Mouse (Mus musculus) left cerebral cortex, postnatal 4 days (tissue): ENCODE data around the gene Tigd4. TPM values are rescaled to one million over a fixed set of nuclear protein-coding genes. Genes with fewer than 3 reads are reported as not detected.
A peak's percentile ranks its signal among the peaks of the same experiment; 100 is the strongest.
"Not testable (repeated sequence)": the region's sequence is repeated elsewhere in the genome, so short reads cannot be mapped to it uniquely, and the experiment has no call there.

ENCODE experiments used
- DNase-seq: peaks from one replicate; pipeline ENCODE4 v3.0.0-alpha.2; 2022
- intact Hi-C: fragments of 180-260 bp; cut with DNase I; formaldehyde crosslinking; loops from one replicate; pipeline ENCODE4 v1.15.1; 2025
- total RNA-seq, 2 experiments: library from RNA; stranded (reverse); gene quantifications; 2 replicates each; pipeline ENCODE4 v1.2.3; 2021

The Tigd4 gene
- total RNA-seq: not detected

DNA sequence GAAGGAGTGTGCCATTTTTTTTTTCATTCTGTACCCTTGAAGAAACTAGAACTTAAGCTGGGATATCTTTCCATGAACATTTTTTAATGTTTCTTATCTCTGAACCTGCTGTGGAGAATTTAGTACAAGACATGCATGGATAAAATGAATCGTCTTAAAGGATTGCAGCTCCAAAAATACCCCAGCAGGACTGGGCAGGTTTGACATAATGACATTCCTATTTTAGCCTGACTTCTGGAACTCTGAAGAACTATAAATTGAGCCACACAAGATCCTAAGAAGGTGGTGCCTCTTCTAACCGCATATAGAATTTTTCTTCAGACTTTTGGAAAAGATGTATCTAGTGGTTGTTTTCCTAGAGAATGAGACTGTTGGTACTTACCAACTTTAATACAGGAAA, at the start of gene Tigd4:
Gene Tigd4, plus strand, starts transcription at position 301 of the 400 bp plus-strand sequence.
- intact Hi-C loops: no loop called here

DNA sequence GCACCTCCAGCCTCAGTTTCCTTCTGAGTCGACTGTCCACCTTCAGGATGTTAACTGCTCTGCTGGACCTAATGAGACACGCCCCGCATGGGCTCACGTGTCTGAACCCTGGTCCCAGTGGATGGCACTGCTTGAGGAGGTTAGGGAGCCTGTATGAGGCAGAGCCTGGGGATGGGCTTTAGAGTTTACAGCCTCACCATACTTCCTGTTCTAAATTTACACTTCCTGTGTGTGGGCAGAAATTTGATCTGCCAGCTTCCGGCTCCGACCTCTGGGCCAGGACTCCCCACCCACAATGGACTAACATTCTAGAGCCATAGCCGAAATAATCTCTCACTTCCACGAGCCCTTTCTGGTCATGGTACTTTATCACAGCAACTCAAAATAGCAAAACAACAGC, 46.2 kb upstream of the Tigd4 start:
- intact Hi-C loops: loop anchor here (10.0 kb wide), 1 partner anchor 202 kb away; no protein-coding TSS in a partner anchor
- no peak for DNase-seq

More for the DNA sequence above, at the start of gene Tigd4:
- DNase-seq: no peak

DNA sequence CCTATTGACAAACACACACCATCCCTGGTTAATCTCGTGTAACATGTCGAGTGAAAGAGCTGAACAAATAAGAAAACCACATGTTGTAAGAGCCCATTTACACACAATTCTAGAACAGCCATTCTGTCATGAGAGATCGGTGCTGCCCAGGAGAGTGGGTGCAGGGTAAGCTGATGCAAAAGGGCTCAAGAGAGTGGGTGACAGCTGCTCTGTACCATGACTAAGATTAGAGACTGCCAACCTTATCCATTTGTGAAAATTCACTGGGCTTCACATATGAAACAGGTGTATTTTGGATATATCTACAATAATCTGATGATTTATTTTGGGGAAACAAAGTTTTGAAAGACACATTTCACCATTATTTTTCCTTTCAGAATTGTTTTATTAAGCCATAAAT, 37.6 kb upstream of the Tigd4 start:
- intact Hi-C loops: no loop called here
- DNase-seq: no peak

DNA sequence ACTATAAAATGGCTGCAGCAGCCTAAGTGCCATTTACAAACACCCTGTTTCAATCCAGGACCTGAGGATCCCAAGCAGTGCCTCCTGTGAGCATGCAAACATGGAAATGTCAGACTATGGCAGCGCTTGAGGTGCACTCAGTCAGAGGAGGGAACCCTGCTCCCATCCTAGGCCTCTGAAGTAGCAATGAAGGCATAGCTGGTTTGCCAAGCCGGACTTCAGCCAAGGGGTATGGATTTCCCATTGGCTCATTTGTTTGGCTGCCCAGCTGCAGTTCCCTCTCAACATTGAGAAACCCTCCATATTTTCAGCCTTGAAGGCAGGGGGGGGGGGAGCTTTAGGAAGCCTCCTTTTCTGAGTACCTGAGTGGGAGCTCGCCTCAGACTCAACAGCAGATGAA, 35.1 kb upstream of the Tigd4 start:
- intact Hi-C loops: no loop called here

DNA sequence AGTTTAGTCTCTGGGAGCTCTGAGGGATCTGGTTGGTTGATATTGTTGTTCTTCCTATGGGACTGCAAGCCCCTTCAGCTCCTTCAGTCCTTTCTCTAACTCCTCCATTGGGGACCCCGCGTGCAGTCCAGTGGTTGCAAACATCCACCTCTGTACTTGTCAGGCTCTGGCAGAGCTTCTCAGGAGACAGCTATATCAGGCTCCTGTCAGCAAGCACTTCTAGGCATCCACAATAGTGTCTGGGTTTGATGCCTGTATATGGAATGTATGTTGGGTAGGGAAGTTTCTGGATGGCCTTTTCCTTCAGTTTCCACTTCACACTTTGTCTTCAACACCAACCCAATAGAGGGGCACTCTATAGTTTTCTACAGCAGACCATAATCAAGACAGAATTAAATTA, 30.5 kb upstream of the Tigd4 start:
- intact Hi-C loops, DNase-seq: not testable (repeated sequence)

More for the DNA sequence above, 35.1 kb upstream of the Tigd4 start:
- DNase-seq: peak; percentile 12

DNA sequence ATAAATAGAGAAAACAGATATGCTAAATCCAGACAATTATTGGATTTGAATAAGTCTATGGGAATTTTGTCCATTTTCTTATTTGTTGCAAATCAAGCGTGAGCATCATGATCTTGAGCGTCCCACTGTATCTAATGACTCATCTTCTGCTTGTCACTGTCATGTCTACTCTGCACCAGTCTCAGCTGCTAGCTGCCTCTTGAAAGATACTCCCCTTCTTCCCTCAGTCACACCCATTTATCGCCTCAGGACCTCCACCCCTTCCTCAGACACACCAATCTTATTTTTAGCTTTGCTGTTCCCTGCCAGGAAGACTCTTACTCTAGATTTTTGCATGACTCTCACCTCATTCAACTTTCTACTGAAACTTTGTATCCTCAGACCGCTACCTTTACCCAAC, 30.0 kb upstream of the Tigd4 start:
- intact Hi-C loops: no loop called here
- DNase-seq: no peak

DNA sequence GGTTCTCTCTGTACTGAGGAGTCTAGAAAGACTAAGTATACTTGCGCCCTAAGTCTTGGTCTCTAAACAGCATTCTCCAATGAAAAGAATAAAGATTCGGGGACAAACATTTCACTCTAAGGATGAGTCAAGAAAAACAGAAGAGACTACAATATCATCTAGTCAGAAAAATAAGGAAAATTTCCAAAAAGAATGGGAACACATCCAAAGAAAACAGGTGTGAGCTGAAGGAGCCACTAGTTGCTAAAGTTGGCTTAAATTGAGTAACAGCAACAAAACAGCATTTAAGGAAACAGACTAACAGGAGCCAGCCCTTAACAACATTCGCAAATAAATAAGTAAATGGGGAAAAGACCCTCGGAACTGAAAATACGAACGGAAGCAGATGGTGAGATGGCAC, 24.8 kb upstream of the Tigd4 start:
- DNase-seq: no peak
- intact Hi-C loops: no loop called here

DNA sequence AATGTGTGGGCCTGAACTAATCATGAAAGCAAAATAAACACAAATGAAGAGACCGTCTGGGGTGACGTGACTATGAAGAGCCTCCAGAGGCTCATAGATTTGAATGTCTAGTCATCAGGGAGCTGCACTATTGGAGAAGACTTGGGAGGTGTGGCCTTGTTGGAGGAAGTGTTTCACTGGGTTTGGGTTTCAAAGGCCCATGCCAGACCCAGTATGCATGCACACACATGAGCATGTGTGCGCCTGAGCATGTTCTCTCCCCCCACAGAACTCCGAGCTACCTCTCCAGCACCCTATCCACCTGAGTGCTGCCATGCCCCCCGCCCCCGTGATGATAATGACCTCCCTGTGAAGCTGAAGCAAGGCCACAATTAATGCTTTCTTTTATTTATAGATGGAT, 23.8 kb upstream of the Tigd4 start:
- no peak for DNase-seq
- intact Hi-C loops: no loop called here

DNA sequence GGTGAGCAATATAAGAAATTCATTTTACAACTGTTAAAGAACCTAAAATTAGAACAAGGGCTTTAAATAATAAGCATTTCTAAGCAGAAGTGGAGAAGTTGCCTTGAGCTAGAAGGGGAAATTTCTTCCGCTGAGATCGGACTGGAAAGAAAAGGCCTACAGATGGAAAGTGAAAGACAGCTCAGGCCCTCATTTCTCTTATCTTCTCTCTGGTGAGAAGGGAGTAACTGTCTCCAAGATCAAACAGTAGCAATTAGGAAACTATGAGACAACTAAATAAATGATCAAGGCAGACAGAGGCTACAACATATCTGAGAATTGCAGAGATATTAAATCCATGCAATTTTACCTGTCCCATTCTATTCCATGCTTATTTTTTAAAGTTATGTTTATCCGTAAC, 22.9 kb upstream of the Tigd4 start:
- no peak for DNase-seq
- intact Hi-C loops: no loop called here

DNA sequence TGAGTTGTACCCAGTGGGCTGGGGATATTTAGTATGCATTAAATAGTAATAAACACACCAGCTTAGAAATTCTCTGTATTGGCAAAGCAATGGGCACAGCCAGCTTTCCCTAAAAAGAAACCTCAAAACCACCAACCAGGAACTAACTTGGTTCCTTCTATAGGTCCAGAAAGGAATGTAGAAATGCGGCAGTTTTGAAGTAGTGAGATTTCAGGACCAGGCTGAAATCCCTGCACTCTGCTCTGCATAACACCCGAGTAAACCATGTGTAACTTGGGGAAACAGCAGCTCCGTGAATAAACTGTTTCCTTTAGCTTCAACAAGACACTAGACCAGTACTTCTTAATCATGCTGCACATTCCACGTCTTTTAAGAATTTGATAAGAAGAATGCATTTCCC, 12.7 kb upstream of the Tigd4 start:
- intact Hi-C loops: no loop called here

DNA sequence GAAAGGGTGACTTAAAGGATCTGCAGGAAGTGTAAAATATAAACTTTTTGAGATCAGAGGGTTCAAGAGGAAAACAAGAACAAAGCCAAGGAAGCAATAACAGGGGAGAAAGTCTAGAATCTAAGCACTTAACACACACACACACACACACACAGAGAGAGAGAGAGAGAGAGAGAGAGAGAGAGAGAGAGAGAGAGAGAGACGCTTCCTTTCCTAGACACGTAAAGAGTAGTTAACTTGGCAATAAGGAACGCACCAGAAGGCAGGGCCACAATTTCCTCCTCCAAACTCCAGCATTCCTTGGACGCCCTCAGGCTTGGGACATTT, 11.7 kb upstream of the Tigd4 start:
- no peak for DNase-seq
- intact Hi-C loops: no loop called here

More for the DNA sequence above, 12.7 kb upstream of the Tigd4 start:
- no peak for DNase-seq

DNA sequence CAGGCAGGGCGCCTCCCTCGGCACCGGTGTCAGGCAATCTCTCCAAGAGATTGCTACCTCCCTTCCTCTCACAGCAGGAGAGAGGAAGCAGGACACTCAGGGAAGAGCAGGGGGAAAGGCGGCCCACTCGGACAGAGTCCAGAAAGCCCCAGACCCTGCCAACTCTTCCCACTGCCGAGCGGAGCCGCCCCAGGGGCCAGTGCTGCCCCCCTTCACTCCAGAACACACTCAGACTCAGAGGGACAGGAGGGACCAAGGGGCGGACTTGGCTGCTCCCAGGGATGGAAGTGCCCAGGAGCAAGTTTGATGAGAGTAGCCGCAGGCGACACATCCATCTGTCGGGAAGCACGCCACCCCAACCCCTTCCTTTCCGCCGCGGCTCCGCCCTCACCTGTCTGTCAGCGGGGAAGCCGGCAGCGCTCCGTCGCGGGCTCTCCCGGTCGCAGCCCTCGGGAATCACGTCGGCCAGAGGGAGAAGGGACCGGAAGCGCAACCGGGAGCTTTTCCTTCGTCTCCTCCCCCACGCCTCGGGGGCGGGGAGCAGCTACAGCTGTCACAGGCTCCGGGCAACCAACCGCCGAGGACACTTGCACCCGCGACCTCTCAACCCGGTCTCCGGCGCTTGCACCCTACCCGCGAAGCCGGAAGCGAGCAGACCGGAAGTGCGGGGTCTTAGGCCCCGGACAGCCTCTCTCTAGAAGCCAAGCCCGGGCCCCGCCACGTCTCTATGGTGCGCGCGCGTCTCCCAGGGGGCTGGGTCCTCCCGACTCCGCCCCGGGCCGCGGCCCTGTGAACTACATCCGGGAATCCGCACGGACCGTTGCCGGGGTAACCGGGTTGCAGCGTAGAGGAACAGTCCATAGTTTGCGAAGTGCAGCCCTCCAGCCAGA, 11.1 kb upstream of the Tigd4 start, which contains the start of gene Arfip1:
Gene Arfip1, minus strand, starts transcription at position 603 of the 890 bp plus-strand sequence.
- peak; percentile 99 for DNase-seq
- intact Hi-C loops: no loop called here

DNA sequence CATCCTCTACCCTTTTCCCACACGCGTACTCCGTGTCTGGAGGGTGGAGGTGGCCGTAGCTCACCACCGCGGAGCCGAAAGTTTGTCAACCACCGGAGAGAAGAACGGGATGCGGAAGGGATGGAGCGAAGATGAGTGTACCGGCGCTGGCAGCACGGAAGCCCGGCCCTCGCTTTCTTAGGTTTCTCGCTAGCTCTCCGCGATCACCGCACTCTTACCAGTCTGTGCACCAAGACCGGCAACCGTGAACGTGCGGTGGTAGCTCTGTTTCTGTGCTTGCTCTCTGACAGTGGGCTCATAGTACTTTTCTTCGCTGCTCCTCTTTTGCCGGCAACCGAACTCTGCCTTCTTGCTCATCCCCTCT, 10.5 kb upstream of the Tigd4 start:
- intact Hi-C loops: no loop called here

DNA sequence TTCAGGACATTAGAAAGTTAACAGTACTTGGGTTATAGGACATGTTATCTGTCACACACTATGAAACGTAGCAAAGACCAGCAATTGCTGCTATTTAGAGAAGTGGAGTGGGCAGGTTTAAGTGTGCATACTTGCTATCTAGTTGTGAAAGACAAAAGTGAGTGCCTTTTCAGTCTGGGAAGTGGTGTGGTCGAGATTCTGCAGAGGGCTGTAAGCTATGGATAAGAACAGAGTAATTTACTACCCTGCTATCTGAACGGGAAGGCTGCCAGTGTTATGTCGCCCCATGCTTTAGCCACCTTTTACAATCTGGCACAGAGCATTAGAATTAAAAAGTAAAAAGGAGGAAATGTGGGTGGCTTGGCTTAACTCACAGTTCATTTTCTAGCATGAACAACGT, 6.6 kb upstream of the Tigd4 start:
- DNase-seq: no peak
- intact Hi-C loops: no loop called here

More for the DNA sequence above, 10.5 kb upstream of the Tigd4 start:
- no peak for DNase-seq

DNA sequence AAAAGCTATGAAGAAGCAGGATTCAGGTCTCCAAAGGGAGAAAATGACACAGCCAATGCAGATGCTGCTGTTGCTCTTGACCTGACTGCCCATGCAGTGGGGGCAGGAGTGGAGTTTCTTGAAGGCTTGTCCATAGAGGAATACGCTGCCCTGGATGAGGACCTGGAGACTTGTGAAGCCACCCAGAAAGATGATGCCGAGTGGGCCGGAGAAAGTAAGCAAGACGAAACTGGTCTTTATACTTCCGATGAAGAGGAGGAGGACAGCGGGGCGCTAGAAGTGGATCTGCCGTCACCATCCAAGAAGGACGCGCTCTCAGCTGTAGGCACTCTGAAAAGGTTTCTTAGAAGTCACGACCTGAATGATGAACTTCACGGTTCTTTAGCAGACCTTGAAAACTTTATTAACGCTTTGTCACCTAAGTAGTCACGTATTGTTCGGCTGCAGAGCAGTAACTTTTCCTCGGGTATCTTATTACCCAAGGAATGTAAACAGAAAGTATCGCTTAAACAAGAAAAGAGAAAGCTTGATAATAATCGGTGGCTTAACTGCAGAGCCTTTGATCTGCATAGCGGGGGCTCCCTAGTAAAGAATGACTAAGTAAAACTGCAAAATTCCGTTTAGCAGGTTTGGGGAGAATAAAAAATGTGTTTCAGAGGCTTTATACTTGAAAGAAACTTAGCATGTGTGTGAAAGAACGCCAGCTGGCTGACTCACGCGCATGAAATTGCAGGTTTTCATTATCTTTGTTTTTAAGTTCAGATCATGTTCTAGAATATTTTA, 1.7 kb downstream of the Tigd4 start:
- no peak for DNase-seq
- intact Hi-C loops: no loop called here

DNA sequence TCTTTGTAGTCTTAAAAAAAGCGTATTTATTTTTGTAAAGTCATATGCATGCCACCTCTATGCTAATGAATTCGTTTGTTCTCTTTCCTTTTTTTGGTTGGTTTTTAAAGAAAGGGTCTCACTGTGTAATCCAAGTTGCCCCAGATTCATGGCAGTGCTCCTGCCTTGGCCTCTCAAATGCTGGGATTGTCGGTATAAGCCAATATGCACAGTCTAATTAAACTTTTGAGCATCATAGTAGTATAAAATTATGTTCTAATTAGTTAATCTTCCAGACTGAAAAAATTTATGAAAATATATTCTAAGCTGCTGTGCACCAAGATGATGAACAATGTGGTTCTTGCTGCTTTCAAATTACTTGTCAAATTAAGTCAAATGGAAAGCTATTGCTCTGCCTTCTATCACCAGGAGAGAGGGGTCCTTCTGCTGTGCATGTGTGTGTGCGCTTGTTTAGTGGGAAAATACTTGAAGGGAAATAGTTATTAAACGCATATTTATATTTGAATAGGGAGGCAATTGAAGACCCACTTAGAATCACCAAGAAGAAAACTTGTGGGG, 2.4 kb downstream of the Tigd4 start:
- DNase-seq: no peak
- intact Hi-C loops: no loop called here

DNA sequence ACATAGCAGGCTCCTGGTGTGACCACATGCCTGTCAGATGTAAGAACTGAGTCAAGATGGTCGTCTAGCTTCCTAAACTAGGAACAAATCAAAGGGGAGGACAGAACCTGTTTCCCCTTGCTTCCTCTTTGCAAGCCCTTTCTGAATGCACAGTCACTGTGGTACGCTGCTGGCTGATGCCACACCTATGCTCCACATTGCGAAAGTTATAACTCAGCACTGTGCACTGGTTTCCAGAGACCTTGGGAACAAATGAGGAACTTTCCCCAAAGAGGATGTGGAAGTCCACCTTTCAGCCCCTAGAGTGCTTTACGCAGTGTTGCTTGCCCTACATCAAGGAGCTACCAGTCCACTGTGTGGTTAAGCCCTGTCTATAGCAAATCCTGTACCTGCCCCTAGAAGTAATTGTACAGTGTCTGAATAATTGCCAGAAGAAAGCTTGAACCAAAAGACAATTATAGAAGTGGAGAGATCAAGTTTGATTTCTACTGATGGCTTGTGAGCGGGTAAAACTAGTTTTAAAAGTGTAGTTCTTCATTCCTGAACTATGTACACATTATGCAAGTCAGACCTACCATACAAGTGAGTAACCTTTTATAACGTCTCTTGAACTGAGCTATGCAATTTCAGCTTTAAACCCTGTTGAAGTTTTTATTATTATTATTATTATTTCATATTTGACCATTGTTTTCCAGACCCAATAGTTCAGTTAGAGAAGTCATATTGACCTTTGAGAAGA, 4.8 kb downstream of the Tigd4 start:
- no peak for DNase-seq
- intact Hi-C loops: no loop called here

DNA sequence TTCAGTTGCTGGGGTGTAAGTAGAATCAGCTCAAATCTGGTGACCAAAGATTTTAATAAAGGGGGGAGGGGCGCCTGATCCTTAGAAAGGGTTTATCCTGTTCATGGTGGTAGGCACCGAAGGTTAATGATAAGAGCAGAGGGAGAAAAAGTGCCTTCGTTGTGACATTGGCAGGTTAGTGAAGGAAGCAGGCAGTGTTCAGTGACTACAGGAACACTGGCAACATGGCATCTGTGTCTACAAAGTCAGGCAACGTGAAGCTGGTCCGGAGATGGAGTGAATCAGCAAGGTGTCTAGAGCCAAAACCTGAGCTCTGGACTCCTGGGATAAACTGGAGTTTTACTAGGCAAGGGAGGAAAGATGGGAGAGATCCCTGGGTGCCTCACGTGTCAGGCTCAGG, 5.4 kb downstream of the Tigd4 start:
- no peak for DNase-seq
- intact Hi-C loops: no loop called here

DNA sequence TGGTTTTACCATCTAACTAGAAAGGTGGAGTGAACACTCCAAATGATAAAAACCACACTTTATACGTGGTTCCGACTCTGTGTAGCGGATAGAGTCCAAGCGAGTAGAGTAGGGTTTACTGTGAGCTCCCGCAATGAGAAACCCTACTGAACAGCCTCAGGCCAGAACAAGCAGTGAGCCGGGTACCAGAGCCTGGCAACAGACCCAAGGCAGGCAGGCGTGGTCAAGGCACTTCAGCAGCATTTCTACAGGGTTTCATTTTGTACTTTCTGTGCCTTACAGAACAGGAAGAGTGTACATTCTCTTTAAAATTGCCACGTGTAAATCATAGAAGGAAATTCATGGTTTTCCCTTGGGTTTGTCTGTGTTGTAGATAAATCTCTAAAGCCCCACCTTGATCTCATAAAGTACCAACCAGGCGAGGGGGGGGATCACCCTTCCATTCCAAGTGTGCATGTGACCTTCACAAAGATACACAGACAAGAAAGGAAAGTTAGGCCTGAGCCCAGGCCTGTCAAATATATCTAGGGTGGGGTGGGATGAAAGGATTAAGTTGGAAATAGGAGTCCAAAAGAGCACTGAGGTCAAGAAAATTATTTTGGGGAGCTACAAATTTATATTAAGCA, 8.6 kb downstream of the Tigd4 start:
- DNase-seq: no peak
- intact Hi-C loops: no loop called here

DNA sequence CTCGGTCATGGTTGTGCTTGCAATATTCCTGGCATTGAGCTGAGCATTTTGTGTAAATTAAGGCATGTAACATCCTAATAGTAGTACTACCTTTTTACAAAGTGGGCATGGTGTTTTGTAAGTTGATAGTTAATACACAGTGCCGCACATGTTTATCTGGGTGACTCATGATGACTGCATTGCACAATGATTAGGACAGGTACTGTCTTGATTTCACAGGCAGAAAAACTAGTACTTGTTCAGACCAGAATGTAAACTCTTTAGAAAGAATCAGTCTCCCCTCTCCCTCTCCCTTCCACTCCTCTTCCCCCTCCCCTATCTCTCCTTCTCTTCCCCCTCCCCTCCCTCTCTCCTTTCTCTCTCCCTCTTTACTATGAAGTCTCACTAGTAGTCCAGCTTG, 9.4 kb downstream of the Tigd4 start:
- no peak for DNase-seq
- intact Hi-C loops: no loop called here

DNA sequence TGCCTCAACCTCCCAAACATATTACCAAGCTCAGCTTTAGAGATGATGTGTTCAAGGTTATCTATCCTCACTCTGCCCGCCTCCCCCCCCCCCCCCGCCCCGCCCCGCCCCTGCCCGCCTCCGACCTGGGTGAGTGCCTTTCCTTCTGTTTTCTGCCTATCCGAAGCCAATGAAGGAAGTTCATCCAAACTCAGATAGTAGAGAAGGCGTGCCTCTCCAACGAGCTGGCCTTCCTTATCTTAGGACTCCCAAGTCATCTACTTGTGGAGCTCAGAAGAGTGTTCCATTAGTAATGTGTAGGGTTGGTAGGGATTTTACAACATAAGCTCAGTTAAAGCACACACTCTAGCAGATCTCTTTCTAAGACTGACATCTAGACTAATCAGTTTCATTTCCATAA, 9.8 kb downstream of the Tigd4 start:
- no peak for DNase-seq
- intact Hi-C loops: no loop called here
